Mouse (Mus musculus) left cerebral cortex, postnatal 14 days (tissue): Measurements from ENCODE around the gene Zfp622. TPM values are rescaled to one million over a fixed set of nuclear protein-coding genes. Genes with fewer than 3 reads are reported as not detected.
"Not testable (repeated sequence)": the region's sequence is repeated elsewhere in the genome, so short reads cannot be mapped to it uniquely, and the experiment has no call there.

ENCODE experiments used
- DNase-seq, 2 experiments: peaks; one replicate each; pipeline ENCODE4 v3.0.0; 2021 to 2022; ENCODE audit warnings: low spot score in 2 of 2, mixed read lengths in 1 of 2
- intact Hi-C: fragments of 180-260 bp; cut with DNase I; formaldehyde crosslinking; loops from one replicate; pipeline ENCODE4 v1.15.1; 2025
- total RNA-seq, 2 experiments: library from RNA; stranded (reverse); gene quantifications; 2 replicates each; pipeline ENCODE4 v1.2.3; 2021

Gene Zfp622
- total RNA-seq, 2 experiments from 2014 or later = 39.0 to 41.8 TPM

DNA sequence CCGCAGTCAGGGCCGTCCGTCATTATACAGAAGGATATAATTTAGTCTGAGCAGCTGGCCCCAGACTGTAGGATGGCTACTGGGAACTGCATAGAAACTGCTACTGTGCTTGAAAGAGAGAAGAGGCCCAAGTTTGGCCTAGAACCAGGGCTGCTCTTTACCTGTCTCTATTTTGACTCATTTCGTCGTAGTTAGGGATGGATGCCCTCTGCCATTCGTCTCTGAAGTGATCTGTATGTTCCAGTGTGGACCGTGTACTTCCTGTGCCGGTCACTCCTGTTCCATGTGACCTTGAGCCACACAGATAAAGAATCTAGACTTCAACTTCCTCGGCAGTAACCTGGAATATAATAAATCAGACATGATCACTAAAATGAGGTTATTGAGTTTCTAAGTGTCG, 26.5 kb upstream of the Zfp622 start:
- no peak for DNase-seq
- intact Hi-C loops = loop anchor here (2.0 to 5.0 kb wide), 2 partner anchors 151 to 225 kb away; no protein-coding TSS in a partner anchor

DNA sequence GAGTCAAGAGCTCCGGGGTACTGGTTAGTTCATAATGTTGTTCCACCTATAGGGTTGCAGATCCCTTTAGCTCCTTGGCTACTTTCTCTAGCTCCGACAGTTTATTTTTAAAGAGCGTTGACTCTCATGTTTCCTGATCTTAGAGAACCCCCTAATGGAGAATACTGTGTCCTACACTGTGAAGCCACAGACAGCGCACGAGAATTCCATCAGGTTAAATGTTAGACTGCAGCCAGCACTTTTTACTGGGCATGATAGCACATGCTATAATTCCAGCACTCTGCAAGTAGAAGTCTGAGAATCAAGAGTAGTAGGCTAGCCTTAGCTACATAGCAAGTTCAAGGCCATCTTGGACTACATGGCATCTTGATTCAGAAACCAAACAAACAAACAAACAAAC, 24.8 kb upstream of the Zfp622 start:
- intact Hi-C loops = loop anchor here (2.0 to 5.0 kb wide), 2 partner anchors 153 to 227 kb away; no protein-coding TSS in a partner anchor
- DNase-seq = peak; percentile 40 to 58

DNA sequence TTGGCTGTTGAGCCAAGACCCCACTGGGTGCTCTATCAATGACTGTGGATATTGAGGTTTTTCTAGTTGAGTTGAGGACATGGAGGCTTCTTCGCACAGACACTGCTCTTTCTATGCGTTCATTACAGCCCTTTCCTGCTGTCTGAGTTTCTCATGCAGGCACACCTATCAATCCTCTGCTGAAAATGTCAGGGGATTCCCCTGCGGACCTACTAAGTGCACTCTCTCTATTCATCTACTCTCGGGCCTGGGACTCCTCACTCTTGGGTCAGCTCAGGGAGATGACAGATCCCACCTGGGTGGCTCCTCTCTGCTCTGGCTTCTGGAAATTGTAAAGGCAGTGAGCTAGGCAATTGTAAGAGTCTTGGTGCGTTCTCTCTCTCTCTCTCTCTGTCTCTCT, 23.9 kb upstream of the Zfp622 start:
- intact Hi-C loops = loop anchor here (2.0 to 10.0 kb wide), 2 partner anchors 59 to 535 kb away; no protein-coding TSS in a partner anchor
- no peak for DNase-seq

DNA sequence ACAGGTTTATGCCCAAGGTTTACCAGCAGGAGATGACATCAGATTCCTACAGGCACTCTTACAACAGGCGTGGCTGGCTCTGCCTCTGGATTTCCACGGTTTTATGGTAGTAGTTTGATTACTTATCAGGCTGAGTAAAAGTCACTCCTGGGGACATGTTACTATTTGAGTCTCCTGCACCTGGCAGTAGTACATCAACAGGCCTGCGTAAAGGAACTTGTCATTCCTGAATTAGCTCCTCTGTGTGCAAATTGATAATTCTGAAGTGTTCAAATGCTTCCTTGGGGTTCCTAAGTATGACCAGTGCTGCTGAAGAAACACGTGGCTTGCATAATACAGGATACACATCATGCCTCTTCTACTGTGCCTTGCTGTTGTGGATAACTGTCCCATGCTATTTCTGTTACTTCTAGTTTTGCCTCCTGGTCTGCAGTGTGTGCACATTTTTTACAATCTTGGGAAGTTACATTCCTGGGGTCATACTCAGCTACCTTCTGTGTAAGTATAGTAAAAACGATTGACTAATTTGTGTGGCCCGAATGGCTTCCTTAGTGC, 17.9 kb upstream of the Zfp622 start:
- intact Hi-C loops = loop anchor here (10.0 kb wide), 1 partner anchor 541 kb away; no protein-coding TSS in a partner anchor
- DNase-seq = no peak

DNA sequence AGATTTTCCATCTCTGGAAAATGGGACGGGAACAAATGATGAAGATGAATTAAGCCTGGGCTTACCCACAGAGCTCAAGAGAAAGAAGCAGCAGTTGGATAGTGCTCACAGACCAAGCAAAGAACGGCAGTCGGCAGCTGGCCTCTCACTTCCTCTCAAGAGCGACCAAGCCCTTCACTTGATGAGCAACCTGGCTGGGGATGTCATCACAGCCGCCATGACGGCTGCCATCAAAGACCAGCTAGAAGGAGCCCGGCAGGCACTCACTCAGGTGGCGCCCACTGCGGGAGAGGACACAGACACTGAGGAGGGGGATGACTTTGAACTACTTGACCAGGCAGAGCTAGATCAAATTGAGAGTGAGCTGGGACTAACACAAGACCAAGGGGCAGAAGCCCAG, 12.6 kb upstream of the Zfp622 start:
- no peak for DNase-seq
- intact Hi-C loops = no loop called here

DNA sequence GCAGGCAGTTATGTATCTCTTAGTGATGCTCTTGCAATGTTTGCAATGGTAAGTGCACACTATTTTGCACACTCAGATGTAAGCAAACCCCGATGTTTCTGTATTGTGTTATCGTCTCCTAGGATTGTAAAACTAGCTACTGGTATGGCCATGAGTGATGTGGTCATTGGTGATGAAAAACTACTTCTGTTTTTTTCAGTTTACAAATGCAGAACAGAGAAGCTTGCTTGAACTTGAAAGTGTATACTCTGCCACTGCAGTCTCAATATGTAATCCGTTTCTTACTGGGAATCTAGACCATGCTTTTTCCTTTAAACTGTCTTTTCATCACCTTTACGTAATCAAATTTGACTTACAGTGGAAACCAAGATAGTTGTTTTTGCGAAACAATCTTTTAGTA, 11.4 kb upstream of the Zfp622 start:
- no peak for DNase-seq
- intact Hi-C loops = no loop called here

DNA sequence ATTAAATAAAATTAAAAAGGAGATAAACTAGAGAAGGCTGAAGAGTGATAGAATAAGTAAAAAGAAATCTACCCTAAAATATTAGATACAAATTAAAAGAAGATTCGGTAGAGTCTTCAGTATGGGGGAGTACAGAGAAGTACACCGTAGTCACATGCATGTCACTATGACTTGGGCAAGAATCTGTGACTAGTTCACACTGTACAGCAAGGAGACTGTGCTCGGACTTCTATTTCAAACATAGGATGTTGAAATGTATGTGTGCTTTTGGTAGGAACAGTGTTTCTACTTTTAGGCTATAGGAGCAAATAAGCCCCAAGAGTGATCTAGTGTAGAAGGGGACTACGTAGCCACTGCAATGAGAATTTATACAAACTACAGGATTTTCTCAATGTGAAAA, 9.8 kb upstream of the Zfp622 start:
- DNase-seq = no peak
- intact Hi-C loops = no loop called here

DNA sequence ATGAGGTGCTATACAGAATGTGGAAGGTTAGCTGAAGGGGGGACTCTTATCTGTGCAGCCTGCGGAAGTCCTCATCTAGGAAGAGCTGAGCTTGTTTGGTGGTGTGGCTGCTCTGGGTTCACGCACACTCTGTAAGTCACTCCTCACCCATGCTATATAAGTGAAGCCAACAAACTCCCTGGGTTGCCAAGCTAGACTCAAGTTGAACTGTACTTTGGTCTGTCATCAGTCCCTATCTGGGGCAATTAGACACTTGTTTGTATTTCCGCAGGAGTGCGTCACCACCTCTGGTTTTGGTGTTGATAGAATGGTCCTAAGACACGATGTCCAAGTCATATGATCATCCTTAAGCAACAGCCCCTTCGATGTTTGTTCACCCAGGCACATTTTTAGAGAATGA, 8.4 kb upstream of the Zfp622 start:
- intact Hi-C loops = no loop called here
- no peak for DNase-seq

DNA sequence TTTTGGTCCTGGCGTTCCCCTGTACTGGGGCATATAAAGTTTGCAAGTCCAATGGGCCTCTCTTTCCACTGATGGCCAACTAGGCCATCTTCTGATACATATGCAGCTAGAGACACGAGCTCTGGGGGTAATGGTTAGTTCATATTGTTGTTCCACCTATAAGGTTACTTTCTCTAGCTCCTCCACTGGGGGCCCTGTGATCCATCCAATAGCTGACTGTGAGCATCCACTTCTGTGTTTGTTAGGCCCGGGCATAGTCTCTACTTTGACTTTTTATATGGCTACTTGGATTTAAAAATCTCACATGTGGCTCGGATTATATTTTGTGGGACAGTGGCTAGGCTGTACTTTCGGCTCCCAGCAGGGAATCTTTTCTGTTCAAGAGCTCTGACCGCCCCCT, 552 bp upstream of the Zfp622 start:
- intact Hi-C loops = loop anchor here (5.0 kb wide), 1 partner anchor 1644 kb away; no protein-coding TSS in a partner anchor
- not testable (repeated sequence) for DNase-seq

DNA sequence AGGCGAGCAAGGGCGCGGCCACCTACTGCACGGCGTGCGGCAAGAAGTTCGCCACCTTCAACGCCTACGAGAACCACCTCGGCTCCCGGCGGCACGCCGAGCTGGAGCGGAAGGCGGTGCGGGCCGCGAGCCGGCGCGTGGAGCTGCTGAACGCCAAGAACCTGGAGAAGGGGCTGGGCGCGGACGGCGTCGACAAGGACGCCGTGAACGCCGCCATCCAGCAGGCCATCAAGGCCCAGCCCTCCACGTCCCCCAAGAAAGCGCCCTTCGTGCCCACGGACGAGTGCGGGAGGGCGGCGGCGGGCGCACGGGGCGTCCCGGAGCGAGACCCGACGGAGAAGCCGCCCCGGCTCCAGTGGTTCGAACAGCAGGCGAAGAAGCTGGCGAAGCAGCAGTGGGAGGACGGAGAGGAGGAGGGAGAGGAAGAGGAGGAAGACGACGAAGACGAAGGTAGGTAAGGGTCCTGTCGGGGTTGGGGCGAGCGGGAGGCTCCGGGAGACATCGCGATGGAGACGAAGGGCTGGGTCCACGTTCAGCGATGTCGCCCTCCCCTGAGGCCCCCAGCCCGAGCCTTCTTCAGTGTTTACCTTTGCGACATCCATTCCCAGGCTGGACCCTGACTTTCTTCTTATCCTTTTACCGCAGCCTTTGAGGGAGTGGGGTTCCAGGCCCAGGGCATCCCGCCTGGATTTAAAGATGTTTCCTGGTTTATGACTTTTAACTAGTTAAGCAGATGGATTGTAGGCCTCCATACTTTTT, 747 bp downstream of the Zfp622 start:
- no peak for DNase-seq
- intact Hi-C loops = loop anchor here (5.0 kb wide), 1 partner anchor 1642 kb away; no protein-coding TSS in a partner anchor

DNA sequence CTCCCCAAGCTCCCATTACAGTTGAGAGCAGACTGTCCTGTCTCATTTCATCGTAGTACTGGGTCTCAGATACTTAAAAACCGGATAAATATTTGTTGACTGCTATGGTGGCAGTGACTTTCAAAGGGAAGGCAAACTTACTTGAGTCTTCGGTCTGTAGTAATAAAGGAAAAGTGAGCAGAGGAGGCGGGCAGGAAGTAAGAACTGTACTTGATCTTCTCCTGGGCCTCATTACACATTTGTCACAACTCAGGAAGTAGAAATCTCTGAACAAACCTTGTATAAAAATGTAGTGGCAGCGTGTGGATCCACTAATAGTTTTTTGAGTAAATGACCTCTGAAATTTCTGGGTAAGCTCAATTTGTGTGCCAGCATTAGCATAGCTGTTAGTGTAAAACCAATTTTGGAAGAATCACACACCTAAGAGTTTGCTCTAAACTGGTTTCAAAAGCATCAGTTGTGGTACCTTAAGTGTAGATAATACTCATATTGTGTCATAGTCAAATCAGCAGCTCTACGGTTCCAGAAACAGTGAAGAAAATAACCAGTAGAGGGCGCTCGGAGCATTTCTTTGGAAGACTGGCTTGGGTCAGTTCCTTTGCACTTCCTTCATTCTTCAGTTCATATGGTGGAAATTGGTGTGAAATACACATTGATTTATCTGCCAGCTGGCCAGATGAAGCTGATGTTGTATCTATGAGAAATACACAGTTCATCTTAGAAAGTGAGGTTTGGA, 9.0 kb downstream of the Zfp622 start:
- peak; percentile 80 to 82 for DNase-seq
- intact Hi-C loops = loop anchor here (10.0 kb wide), 1 partner anchor 1192 kb away; no protein-coding TSS in a partner anchor

DNA sequence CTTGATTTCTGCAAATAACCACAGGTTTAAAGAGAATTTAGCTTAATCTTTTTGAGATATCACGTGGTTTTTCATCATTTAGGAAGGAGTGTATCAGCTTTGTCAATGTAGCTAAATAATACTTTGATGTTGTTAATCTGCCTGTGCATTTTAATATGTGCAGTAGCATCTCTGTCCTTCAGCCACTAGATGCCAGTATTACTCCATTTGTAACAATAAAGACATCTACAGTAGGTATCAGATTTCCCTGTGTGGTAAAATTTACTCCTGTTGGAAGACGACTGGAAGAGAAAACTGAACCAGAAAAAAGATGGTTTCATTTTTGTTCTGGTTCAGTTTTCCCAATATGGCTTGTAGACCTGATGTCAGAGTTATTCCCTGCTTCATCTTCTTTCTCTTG, 11.4 kb downstream of the Zfp622 start:
- peak; percentile 24 to 69 for DNase-seq
- intact Hi-C loops = loop anchor here (1.0 to 10.0 kb wide), 3 partner anchors 312 to 1189 kb away; partner anchors contain the start of gene March11

DNA sequence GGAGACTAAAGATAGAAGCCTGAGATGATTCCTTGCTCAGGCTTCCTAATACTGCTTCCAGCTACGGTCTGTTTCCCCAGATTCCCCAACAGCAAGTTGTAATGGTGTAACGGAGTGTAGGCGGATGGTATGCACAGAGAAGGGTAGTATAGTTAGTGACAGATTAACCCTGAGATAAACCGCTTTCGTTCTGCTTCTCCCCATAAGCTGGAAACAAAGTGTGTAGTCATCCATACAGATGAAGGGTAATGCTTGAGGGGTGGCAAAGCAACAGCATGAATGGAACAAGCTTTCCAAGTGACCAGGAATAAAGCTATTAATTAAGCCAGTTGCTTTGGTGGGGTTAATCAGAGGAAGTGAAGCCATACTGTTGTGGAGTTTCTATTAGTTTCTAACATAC, 15.4 kb downstream of the Zfp622 start:
- intact Hi-C loops = loop anchor here (5.0 to 10.0 kb wide), 2 partner anchors 308 to 1185 kb away; partner anchors contain the start of gene March11
- not testable (repeated sequence) for DNase-seq

DNA sequence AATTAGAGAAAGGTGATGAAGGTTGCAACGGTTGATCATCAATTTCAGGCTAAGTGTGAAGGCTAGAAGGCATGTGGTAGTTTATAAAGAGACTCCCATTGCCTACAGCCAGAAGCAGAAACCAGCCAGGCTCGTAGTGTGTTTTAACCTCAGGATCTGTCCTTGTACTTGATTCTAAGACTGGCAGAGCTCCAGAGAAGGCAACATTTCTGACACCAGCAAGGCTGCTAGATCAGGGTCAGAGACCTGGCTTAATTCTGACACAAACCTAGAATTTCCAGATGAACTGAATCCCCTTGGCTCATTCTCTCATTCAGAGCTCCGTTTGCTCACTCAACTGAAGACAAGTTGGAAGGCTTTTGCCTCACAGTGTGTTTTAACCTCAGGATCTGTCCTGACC, 24.5 kb downstream of the Zfp622 start:
- intact Hi-C loops = no loop called here
- DNase-seq = no peak

DNA sequence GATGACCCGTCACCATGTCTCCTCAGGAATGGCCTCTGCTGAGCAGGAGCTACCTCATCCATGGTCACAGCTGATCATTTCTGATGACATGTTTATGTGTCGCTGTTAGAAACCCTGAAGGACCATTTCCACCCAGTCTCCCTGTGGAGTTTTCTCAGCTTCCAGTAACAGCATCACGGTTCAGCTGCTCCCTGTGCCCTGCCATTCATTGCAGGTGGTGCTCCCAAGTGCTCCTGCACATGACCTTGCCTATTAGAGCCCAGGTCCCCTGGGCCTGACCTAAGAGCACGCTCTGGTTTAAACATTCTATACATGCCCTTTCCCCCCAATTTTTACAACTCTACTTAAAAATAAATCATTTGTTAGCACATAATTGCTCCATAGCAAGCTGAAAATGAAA, 28.7 kb downstream of the Zfp622 start:
- intact Hi-C loops = no loop called here
- no peak for DNase-seq

DNA sequence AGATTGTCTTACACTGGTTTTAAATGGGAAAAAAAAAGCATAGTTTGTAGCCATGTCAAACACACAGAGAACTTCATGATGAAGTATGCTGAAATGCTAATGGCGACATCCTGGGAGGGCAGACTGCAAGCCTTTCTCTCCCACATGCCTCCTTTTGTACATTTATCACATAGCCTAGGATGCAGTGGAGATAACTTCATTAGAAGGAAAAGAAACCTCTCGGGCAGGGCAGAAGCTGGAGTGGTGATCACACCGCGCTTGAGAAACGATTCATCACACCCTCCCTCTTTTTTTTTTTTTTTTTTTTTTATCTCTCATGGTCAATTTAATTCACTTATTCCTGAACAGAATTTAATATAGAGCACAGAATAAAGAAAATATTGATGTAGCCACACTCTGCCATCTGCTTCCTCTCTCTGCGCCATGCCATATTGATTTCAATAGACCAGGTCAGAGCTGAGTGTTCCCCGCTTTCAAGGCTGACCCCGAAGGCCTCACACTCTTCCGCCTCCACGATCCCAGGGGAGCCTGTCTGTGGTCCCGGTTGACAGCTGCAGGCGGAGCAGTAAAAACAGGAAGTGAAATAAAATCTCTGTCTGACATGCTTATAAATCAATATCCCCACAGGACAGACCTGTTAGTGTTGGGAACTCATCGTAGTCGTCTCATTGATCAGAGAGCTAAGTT, 32.0 kb downstream of the Zfp622 start:
- intact Hi-C loops = no loop called here
- no peak for DNase-seq

DNA sequence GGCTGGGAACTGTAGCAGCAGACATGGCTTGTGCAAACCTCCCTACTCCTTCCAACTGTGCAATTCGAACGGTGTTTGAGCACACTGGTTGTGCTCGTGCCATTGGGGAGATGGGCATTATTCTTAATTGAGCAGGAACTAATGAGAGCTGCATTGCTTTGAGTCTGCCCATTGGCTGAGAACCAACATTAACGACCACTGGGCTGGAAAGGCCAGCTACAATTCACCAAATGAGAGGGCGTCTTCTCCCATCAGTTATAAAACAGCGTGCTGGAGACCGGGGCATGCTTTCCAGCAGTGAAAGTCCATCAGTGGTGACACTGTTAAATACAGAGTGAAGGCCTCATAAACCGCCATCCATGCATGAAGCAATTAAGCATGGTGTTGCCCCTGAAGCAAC, 37.6 kb downstream of the Zfp622 start:
- no peak for DNase-seq
- intact Hi-C loops = no loop called here

DNA sequence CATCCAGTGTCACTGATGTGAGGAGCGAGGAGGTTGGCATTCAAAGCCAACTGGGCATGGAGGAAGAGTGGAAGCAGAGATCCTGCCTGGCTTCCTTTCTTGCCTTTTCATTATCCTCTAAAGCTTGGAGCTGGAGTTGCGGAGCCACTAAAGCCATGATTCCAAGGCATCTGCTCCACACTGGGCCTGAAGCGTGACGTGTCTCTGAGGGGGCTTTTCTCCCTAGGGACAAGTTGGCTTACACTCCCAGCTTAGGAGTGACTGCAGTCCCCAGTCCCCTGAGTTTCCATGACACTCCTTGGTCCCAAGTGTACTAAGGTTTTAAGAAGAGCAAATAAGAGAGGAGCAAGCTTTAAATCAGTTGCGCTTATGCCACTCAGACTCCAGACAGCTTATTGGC, 38.5 kb downstream of the Zfp622 start:
- no peak for DNase-seq
- intact Hi-C loops = no loop called here

DNA sequence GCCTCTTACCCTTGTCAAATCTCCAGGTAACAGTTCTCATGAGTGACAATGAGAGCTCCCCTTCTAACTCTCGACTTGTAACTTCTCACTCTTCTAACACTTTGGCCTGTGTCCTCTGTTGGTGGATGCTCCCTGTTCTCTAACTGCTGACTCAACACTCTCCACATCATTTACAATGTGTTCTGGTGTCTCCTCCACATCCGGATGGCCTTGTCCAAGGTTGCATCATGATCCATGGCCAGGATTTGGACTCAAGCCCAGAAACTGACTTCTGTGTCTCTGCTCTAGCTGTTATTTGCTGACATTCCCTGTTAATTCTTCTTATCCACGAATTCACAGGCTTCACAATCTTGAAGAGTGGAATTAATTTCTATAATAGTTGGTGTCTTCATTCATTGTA, 47.5 kb downstream of the Zfp622 start:
- DNase-seq = no peak
- intact Hi-C loops = no loop called here

DNA sequence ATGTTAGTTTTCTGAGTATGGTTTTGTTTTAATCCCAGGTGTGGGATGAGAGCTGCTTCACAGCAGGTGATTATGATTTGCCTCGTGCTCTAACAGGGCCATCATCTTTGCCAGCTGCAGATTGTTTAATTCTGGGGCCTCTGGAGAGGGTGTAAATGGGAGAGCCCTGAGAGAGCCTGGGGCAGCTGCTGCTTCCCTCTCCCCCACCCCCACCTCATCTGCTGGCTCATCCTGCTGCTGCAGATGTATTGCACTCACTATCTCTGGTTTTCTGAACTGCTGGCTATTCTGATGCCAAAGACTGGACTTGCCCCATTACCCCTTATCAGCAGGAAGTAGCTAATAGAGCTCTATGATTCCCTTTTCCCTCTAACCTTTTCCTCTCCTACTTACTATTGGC, 56.4 kb downstream of the Zfp622 start:
- DNase-seq = no peak
- intact Hi-C loops = no loop called here
